Mouse (Mus musculus) midbrain, postnatal 0 days (tissue): ENCODE measurements around the gene Raver1. TPM values are rescaled to one million over a fixed set of nuclear protein-coding genes. Genes with fewer than 3 reads are reported as not detected.

Experiments used
- ATAC-seq: fragments of 200-750 bp; cut with Nextera tagmentation; 2 replicates; pipeline ENCODE4 v1.8.0; 2017; ENCODE audit warnings: moderate number of reproducible peaks, mild to moderate bottlenecking, moderate TSS enrichment, moderate library complexity; ENCODE audit not compliant: low FRiP score
- DNase-seq: peaks from one replicate; pipeline ENCODE4 v3.0.0-alpha.2; 2015; ENCODE audit warnings: low spot score
- H3K27ac ChIP-seq: fragments of 300-500 bp; sonication (generic); 2 replicates; pipeline ENCODE4 v1.5.1; 2014; ENCODE audit warnings: low read depth, mild to moderate bottlenecking, low read length, mixed read lengths
- H3K27me3 ChIP-seq: fragments of 300-500 bp; sonication (generic); 2 replicates; pipeline ENCODE4 v1.6.1; 2014; ENCODE audit warnings: low read length, control low read depth, mixed read lengths; ENCODE audit not compliant: insufficient read depth
- H3K36me3 ChIP-seq: fragments of 300-500 bp; sonication (generic); 2 replicates; pipeline ENCODE4 v1.6.1; 2014; ENCODE audit warnings: low read length, control low read depth, mixed read lengths; ENCODE audit not compliant: insufficient read depth
- H3K4me1 ChIP-seq: fragments of 300-500 bp; sonication (generic); 2 replicates; pipeline ENCODE4 v1.6.1; 2014; ENCODE audit warnings: mild to moderate bottlenecking, control low read depth, antibody characterized with exemption, low read length, mixed read lengths; ENCODE audit not compliant: insufficient read depth
- H3K4me2 ChIP-seq: fragments of 300-500 bp; sonication (generic); 2 replicates; pipeline ENCODE4 v1.6.1; 2014; ENCODE audit warnings: low read depth, mild to moderate bottlenecking, low read length, mixed read lengths; ENCODE audit not compliant: poor library complexity, severe bottlenecking
- H3K4me3 ChIP-seq: fragments of 300-500 bp; sonication (generic); 2 replicates; pipeline ENCODE4 v1.5.1; 2014; ENCODE audit warnings: low read depth, mild to moderate bottlenecking, low read length, moderate library complexity
- H3K9ac ChIP-seq: fragments of 300-500 bp; sonication (generic); replicated peaks from 2 replicates; pipeline ENCODE4 v1.6.1; 2014; ENCODE audit warnings: mild to moderate bottlenecking, low read length, moderate library complexity, mixed read lengths; ENCODE audit not compliant: poor library complexity, severe bottlenecking
- H3K9me3 ChIP-seq: fragments of 300-500 bp; sonication (generic); 2 replicates; pipeline ENCODE4 v1.6.1; 2016; ENCODE audit warnings: low read length, control low read depth
- CTCF ChIP-seq: IDR thresholded peaks from 2 replicates; pipeline ENCODE4 v1.5.1; 2016; ENCODE audit warnings: antibody characterized with exemption, mild to moderate bottlenecking
- WGBS: fragments of 180-500 bp; shearing (Covaris S2); extraction: QIAGEN DNeasy Blood & Tissue Kit; methylation state at CpG from one replicate; pipeline ENCODE4 v1.1.7; 2014; 5-methylcytosine and 5-hydroxymethylcytosine counted together
- polyA plus RNA-seq: library from polyadenylated mRNA; unstranded; fragments of >200 nt; fragmentation: Nextera tagmentation; extraction: Ambion mirVana; gene quantifications from 2 replicates; pipeline ENCODE4 v1.2.1, GENCODE M21; 2015
- total RNA-seq: library from RNA; depleted of rRNA; stranded (reverse); fragments of >200 nt; gene quantifications from 2 replicates; pipeline ENCODE4 v1.2.3, GENCODE M21; 2014

Raver1 gene
- total and polyA plus RNA-seq, 2 experiments from 2014 or later: 20.2 to 41.0 TPM

DNA sequence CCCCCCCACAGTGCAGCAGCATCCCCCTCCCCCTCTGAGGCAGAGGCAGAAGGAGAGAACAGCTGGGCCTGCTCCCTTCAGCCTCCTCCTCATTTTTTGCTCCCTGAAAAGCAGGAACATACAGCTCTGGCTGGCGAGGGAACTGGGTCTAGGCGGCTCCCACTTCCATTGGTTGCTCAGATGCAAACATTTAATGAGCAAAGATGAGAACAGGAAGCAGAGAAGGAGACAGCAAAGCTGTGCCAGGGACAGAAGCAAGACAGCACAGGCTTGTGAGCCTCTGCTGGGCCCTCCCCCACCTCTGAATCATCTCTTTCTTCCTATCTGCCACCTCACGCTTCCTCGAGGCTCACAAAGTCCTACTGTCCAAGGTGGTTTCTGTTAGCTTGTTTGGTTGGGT lies 50.5 kb downstream of the Raver1 start:
- Histone ChIP-seq H3K36me3 (no peaks in the 10 kb centered on the region), H3K9me3 (no peaks in the 10 kb centered on the region), H3K27ac (no peak overlapping the region), H3K9ac (no peak overlapping the region), H3K27me3 (peaks cover 16% of the 10 kb centered on the region), H3K4me3 (no peak overlapping the region), H3K4me1 (peaks cover 14% of the 10 kb centered on the region; the same call in 1 of the 2 replicates), H3K4me2 (no peak overlapping the region)
- ATAC-seq (no peak), DNase-seq (no peak)
- TF ChIP-seq CTCF: no peak
- 56% methylated on average over 4 of the region's 4 CpGs for WGBS

DNA sequence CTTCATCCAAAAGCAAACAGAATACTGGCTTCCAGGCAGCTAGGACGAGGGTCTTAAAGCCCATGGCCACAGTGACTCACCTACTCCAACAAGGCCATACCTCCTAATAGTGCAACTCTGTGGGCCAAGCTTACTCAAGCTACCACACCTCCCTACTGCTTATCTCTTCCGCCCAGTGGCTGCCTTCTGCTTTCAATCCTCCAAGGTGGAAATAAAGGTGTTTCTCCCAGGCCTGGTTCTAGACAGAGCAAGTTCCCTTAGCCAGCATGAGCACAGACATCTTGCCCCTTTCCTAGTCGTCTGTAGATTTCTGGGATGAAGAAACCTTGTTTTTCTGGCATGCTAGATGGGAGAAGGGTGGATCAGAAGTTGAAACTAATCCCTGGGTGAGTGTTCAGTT lies 52.0 kb downstream of the Raver1 start:
- 66% methylated on average over 3 of the region's 3 CpGs for whole genome bisulfite sequencing

DNA sequence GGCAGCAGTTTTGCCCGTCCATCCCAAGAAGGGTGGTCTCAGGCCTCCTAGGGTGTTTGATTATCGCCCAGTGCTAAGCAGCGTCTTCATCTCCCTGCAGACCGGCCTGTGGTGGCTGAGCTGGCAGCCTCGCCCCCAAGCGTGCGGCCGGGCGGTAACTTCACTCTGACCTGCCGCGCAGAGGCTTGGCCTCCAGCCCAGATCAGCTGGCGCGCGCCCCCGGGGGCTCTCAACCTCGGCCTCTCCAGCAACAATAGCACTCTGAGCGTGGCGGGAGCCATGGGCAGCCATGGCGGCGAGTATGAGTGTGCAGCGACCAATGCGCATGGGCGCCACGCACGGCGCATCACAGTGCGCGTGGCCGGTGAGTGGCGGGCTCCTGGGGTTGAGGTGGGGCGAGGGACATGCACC lies 54.3 kb downstream of the Raver1 start:
- 0 out of 2 replicates have a peak, but pooled peaks have one; percentile 21 for TF ChIP-seq CTCF
- no peak overlapping the region for H3K27ac ChIP-seq
- no peaks in the 10 kb centered on the region for H3K36me3 ChIP-seq
- H3K4me1 ChIP-seq: peaks cover 33% of the 10 kb centered on the region; the same call in 1 of the 2 replicates
- H3K4me2 ChIP-seq: peak overlapping the region; percentile 58
- WGBS: under 1% methylated on average over 29 of the region's 31 CpGs
- peak; percentile 77; the same call in 1 of the 2 replicates for ATAC-seq
- H3K4me3 ChIP-seq: peak overlapping the region; percentile 42
- DNase-seq: peak; percentile 61
- H3K9ac ChIP-seq: peak overlapping the region; percentile 63
- peaks cover 52% of the 10 kb centered on the region for H3K27me3 ChIP-seq
- no peaks in the 10 kb centered on the region for H3K9me3 ChIP-seq

More for the DNA sequence above, 52.0 kb downstream of the Raver1 start:
- H3K9me3 ChIP-seq: no peaks in the 10 kb centered on the region
- no peak overlapping the region for H3K4me2 ChIP-seq
- H3K27ac ChIP-seq: no peak overlapping the region
- peaks cover 31% of the 10 kb centered on the region for H3K27me3 ChIP-seq
- peaks cover 22% of the 10 kb centered on the region; the same call in 1 of the 2 replicates for H3K4me1 ChIP-seq
- no peak for TF ChIP-seq CTCF
- DNase-seq: no peak
- no peak for ATAC-seq
- H3K9ac ChIP-seq: no peak overlapping the region
- H3K36me3 ChIP-seq: no peaks in the 10 kb centered on the region
- no peak overlapping the region for H3K4me3 ChIP-seq

DNA sequence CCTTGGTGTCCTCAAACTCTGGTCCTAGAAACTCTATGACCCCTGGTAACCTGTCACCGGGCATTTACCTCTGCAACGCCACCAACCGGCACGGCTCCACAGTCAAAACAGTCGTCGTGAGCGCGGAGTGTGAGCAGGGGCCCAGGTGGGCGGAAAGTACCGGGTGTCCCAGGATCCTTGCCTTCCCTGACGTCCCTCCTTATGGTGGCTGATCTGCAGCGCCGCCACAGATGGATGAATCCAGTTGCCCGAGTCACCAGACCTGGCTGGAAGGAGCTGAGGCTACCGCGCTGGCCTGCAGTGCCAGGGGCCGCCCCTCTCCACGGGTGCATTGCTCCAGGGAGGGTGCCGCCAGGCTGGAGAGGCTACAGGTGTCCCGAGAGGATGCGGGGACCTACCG lies 55.1 kb downstream of the Raver1 start:
- Histone ChIP-seq H3K4me1 (peaks cover 33% of the 10 kb centered on the region; the same call in 1 of the 2 replicates), H3K9me3 (no peaks in the 10 kb centered on the region), H3K27ac (no peak overlapping the region), H3K36me3 (no peaks in the 10 kb centered on the region), H3K9ac (peak overlapping the region; percentile 24; the same call in 1 of the 2 replicates), H3K4me3 (peak overlapping the region; percentile 42), H3K27me3 (peaks cover 56% of the 10 kb centered on the region), H3K4me2 (peak overlapping the region; percentile 58)
- DNase-seq: no peak
- WGBS: 3% methylated on average over 22 of the region's 22 CpGs
- no peak for ATAC-seq
- no peak; the same call in 1 of the 2 replicates for TF ChIP-seq CTCF

DNA sequence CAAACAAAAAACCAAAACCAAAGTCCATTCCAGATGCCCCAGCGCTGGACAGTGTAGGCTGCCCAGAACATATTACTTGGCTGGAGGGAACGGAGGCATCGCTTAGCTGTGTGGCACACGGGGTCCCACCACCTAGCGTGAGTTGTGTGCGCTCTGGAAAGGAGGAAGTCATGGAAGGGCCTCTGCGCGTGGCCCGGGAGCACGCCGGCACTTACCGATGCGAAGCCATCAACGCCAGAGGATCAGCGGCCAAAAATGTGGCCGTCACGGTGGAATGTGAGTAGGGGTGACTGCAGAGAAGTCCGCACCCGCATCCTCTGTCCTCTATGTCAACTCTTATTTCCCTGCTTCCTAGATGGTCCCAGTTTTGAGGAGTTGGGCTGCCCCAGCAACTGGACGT lies 55.6 kb downstream of the Raver1 start:
- no peaks in the 10 kb centered on the region for H3K36me3 ChIP-seq
- peaks cover 33% of the 10 kb centered on the region; the same call in 1 of the 2 replicates for H3K4me1 ChIP-seq
- H3K4me2 ChIP-seq: peak overlapping the region; percentile 58
- no peak for DNase-seq
- no peak overlapping the region for H3K27ac ChIP-seq
- ATAC-seq: no peak
- H3K9ac ChIP-seq: no peak overlapping the region
- H3K27me3 ChIP-seq: peaks cover 56% of the 10 kb centered on the region
- TF ChIP-seq CTCF: no peak
- 14% methylated on average over 20 of the region's 20 CpGs for WGBS
- no peaks in the 10 kb centered on the region for H3K9me3 ChIP-seq
- peak overlapping the region; percentile 42 for H3K4me3 ChIP-seq

DNA sequence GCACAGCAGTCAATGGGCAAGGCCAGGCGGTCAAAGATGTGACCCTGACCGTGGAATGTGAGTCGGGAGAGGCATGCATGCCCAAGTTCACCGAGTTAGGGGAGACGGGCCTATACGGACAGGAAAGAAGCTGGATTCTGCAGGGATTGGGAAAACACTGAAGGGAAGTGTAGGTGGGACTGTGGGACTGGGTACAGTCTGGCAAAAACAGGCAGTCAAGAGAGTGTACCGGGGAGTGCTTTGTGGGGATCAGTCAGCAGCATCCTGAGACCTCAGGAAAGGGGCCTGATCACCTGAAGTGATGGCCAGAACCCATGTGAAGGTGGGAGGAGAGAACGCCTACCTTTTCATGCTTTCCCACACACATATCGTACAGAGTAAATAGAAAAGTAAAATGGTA lies 56.2 kb downstream of the Raver1 start:
- Histone ChIP-seq H3K9ac (peak overlapping the region; percentile 36; the same call in 1 of the 2 replicates), H3K9me3 (no peaks in the 10 kb centered on the region), H3K27ac (no peak overlapping the region), H3K4me3 (peak overlapping the region; percentile 17; the same call in 1 of the 2 replicates), H3K27me3 (peaks cover 56% of the 10 kb centered on the region), H3K4me1 (peaks cover 33% of the 10 kb centered on the region; the same call in 1 of the 2 replicates), H3K36me3 (no peaks in the 10 kb centered on the region), H3K4me2 (peak overlapping the region; percentile 58)
- no peak for DNase-seq
- no peak for TF ChIP-seq CTCF
- 18% methylated on average over 9 of the region's 9 CpGs for WGBS
- no peak for ATAC-seq
